Mouse (Mus musculus) megakaryocyte, embryonic 14.5 days (primary cell): ENCODE measurements around the gene Arsa. TPM values are rescaled to one million over a fixed set of nuclear protein-coding genes. Genes with fewer than 3 reads are reported as not detected.

Source experiments
- H3K27me3 ChIP-seq: replicated peaks from 2 replicates; pipeline ENCODE3; 2012; ENCODE audit warnings: inconsistent platforms
- H3K36me3 ChIP-seq: replicated peaks from 2 replicates; pipeline ENCODE3; 2012; ENCODE audit warnings: low read length, inconsistent platforms, mixed read lengths
- H3K4me1 ChIP-seq: 2 replicates; pipeline ENCODE4 v1.6.1; 2012; ENCODE audit warnings: inconsistent platforms
- H3K4me3 ChIP-seq: replicated peaks from 2 replicates; pipeline ENCODE3; 2012; ENCODE audit warnings: moderate library complexity, mild to moderate bottlenecking, inconsistent platforms
- H3K9me3 ChIP-seq: 2 replicates; pipeline ENCODE4 v1.6.1; 2012; ENCODE audit warnings: inconsistent platforms
- FLI1 ChIP-seq: IDR thresholded peaks from 2 replicates; pipeline ENCODE4 v1.6.1; 2012; ENCODE audit warnings: low read length, inconsistent platforms, mixed read lengths
- GATA1 ChIP-seq: IDR thresholded peaks from 3 replicates; pipeline ENCODE4 v1.6.1; 2012; ENCODE audit warnings: mixed read lengths, low read length, inconsistent platforms, borderline replicate concordance
- polyA plus RNA-seq: library from polyadenylated mRNA; stranded (reverse); fragments of >175 nt; gene quantifications from 2 replicates; pipeline ENCODE4 v1.2.3, GENCODE M21; 2012; ENCODE audit warnings: low replicate concordance; ENCODE audit not compliant: insufficient read depth

Gene Arsa
- polyA plus RNA-seq, 1 experiment: 82.1 TPM

GRCm38 (mm10) chr15:89425711-89426121 lies 51.5 kb downstream of the Arsa start, which contains the start of gene Cpt1b:
Gene Cpt1b, minus strand, starts transcription at chr15:89425863.
- H3K4me3 ChIP-seq: no peak within 1 kb of the TSS
- peaks cover 68% of the 10 kb centered on the region for H3K36me3 ChIP-seq

GRCm38 (mm10) chr15:89424621-89425020 lies 52.6 kb downstream of the Arsa start:
- no peaks in the 10 kb centered on the region for H3K27me3 ChIP-seq
- TF ChIP-seq GATA1 (no peak), FLI1 (no peak)
- peaks cover 14% of the 10 kb centered on the region for H3K4me1 ChIP-seq
- no peak overlapping the region for H3K4me3 ChIP-seq
- no peaks in the 10 kb centered on the region for H3K9me3 ChIP-seq
- H3K36me3 ChIP-seq: peaks cover 78% of the 10 kb centered on the region

More at GRCm38 (mm10) chr15:89425711-89426121, 51.5 kb downstream of the Arsa start, which contains the start of gene Cpt1b:
- Histone ChIP-seq H3K9me3 (no peaks in the 10 kb centered on the region), H3K27me3 (no peaks in the 10 kb centered on the region), H3K4me1 (peaks cover 20% of the 10 kb centered on the region)
- no peak for TF ChIP-seq FLI1
- TF ChIP-seq GATA1: no peak

Other genes with a start within 250 kb of the Arsa start
- gene Sbf1, start 162.1 kb downstream of the Arsa start, polyA plus RNA-seq: 171 and 172 TPM in 2 replicates
- 4.0 TPM in 1 of 2 replicates, not detected in the other for gene Adm2, start 154.7 kb downstream of the Arsa start, polyA plus RNA-seq
- not detected in 2 replicates for gene Miox, start 143.0 kb downstream of the Arsa start, polyA plus RNA-seq
- 65.0 and 111 TPM in 2 replicates for gene Lmf2, start 121.8 kb downstream of the Arsa start, polyA plus RNA-seq
- gene Ncaph2, start 121.7 kb downstream of the Arsa start, polyA plus RNA-seq: 21.9 and 44.6 TPM in 2 replicates
- 47.2 and 56.7 TPM in 2 replicates for gene Sco2, start 103.6 kb downstream of the Arsa start, polyA plus RNA-seq
- gene Tymp, start 100.4 kb downstream of the Arsa start, polyA plus RNA-seq: 0.41 and 6.8 TPM in 2 replicates
- 16.5 and 19.6 TPM in 2 replicates for gene Odf3b, start 98.1 kb downstream of the Arsa start, polyA plus RNA-seq
- gene Klhdc7b, start 92.5 kb downstream of the Arsa start, polyA plus RNA-seq: 0.07 TPM in 1 of 2 replicates, not detected in the other
- not detected in 2 replicates for gene Syce3, start 66.9 kb downstream of the Arsa start, polyA plus RNA-seq
- gene Cpt1b, start 51.6 kb downstream of the Arsa start, polyA plus RNA-seq: 0.31 TPM in 1 of 2 replicates, not detected in the other
- gene C730034F03Rik, start 47.8 kb downstream of the Arsa start, polyA plus RNA-seq: not detected in 2 replicates
- gene Gm44502, start 47.7 kb downstream of the Arsa start, polyA plus RNA-seq: 0.13 and 0.50 TPM in 2 replicates
- gene Chkb, start 47.5 kb downstream of the Arsa start, polyA plus RNA-seq: 27.6 and 63.0 TPM in 2 replicates
- gene Mapk8ip2, start 23.5 kb downstream of the Arsa start, polyA plus RNA-seq: not detected in 2 replicates
- gene Shank3, start 22.2 kb upstream of the Arsa start, polyA plus RNA-seq: 37.4 and 85.0 TPM in 2 replicates
- gene Acr, start 90.9 kb upstream of the Arsa start, polyA plus RNA-seq: 0.49 and 3.0 TPM in 2 replicates
- 15.1 TPM in 1 of 2 replicates, not detected in the other for gene Rabl2, start 114.5 kb upstream of the Arsa start, polyA plus RNA-seq